Mouse (Mus musculus): ENCODE data around the gene Ppt2. TPM values are rescaled to one million over a fixed set of nuclear protein-coding genes. Genes with fewer than 3 reads are reported as not detected.
A peak's percentile ranks its signal among the peaks of the same experiment; 100 is the strongest.

Ppt2 gene
- total RNA-seq, 2 experiments from 2014 or later, result 30.3 to 32.7 TPM

DNA sequence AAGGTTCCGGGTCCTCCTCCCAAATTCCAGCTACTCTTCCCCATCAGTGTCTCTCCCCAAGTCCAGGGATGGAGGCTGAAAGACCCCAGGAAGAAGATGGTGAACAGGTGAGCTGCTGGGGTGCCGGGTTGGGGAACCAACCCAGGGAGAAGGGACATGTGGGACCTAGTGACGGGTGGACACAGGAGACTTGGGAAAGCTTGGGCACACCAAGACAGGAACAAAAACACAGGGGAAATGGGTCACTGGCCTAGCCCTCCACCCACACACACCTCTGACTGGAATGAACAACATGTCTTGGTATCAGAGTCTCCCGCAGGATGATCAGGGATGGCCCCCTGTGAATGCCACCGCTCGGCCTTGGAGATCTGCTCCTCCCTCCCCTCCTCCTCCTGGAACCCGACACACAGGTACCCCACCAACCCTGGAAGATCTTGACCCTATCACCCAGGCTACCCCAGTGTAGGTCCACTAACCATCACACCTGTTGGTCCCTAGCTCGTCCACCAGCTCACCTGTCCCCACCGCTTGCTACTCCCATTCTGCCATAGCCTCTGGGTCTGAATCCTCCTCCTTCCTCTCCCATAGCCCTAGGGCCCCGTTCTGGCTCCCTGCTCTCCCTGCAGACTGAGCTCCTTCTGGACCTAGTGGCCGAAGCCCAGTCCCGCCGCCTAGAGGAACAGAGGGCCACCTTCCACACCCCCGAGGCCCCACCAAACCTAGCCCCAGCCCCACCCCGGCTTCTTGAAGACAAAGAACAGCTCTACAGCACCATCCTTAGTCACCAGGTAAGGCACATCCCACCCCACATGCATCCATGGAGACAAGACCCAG, 37.9 kb downstream of the Ppt2 start:
- no peak for DNase-seq

GRCm38 (mm10) chr17:34589681-34590101, 38.6 kb downstream of the Ppt2 start, which contains the start of gene Gpsm3:
TSS of gene Gpsm3 (plus strand) at chr17:34589806.
- intact Hi-C loops (cut with DNase I), result no loop called here
- no peak for DNase-seq

More for the DNA sequence above, 37.9 kb downstream of the Ppt2 start:
- intact Hi-C loops (cut with DNase I), result no loop called here

DNA sequence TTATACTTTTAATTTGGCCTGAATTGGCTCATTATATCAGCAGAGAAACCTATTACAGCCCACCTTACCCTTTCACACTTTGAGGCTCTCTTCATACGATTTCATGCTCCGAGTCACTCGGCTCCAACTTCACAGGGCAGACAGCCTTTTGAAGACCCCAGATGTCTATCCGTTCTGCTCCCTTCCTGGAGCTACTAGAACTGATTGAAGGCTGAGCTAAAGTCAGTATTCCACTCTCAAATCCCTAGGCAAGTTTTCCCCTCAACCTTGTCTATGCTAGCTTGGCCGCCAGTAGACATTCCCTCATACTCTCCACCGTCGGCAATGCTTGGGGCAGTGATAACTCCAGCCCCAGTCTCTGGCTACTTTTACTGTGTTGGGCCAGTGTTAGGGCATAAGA, 39.1 kb downstream of the Ppt2 start:
- intact Hi-C loops (cut with DNase I), result no loop called here
- DNase-seq, result no peak

DNA sequence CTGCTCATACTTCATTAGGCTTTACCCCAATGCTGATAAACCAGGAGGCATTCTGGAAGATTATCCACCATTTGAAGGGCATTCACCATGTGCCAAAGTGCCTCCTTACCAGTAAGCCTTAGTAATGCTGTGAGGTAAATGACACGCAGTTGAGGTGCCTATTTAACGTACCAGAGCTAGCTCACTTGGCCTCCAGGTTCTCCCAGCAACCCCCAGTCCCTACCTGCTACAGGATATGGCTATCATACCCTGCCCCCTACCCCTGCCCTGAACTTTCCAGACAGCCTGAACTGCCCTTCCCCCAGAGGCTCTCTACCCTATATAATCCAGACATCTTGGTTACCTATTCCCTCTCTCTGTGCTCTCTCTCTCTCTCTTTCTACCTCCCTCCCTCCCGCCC, 39.5 kb downstream of the Ppt2 start:
- DNase-seq, result no peak
- intact Hi-C loops (cut with DNase I), result no loop called here

- intact Hi-C loops (cut with DNase I), result no loop called here
- no peak for DNase-seq
Observed at GRCm38 (mm10) chr17:34587814-34588213, 40.5 kb downstream of the Ppt2 start.

DNA sequence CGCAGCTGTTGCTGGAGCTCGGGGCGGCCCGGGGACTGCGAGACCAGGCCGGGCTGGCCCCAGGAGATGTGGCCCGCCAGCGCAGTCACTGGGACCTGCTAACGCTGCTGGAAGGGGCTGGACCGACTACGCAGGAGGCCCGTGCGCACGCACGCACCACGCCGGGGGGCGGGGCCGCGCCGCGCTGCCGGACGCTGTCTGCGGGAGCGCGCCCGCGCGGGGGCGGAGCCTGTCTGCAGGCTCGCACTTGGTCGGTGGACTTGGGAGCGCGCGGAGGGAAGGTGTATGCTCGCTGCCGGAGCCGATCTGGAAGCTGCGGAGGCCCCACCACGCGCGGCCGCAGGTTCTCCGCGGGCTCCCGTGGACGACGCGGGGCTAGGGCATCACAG, 40.9 kb downstream of the Ppt2 start:
- DNase-seq, result peak; percentile 97
- intact Hi-C loops (cut with DNase I), result no loop called here

DNA sequence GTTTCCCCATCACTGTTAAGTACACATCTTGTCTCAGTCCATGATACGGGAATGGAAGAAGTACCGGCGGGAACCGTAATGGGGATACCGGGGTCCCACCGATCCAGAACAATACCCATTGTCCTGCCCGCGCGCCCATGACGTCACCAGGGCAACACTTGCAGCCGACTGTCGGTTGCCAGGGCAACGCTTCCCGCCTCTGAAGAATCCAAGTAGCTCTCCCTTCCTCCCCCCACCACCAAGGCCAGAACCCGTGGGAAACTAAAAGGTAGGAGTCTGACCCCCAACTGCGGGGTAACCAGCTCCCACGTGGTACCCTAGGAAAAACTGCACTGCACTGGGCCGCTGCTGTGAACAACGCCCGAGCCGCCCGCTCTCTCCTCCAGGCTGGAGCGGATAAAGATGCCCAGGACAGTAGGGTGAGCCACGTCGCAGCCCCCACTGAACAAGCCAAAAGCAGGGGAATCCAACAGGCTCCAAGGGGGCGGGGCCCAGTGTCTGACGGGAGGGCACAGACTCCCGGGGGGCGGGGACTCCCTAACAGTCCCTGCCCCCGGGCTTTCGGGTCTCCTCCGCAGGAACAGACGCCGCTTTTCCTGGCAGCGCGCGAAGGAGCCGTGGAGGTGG, 41.4 kb downstream of the Ppt2 start:
- peak; percentile 97 for DNase-seq
- intact Hi-C loops (cut with DNase I), result no loop called here

GRCm38 (mm10) chr17:34585877-34586771, 42.2 kb downstream of the Ppt2 start:
- peak; percentile 40 for DNase-seq
- intact Hi-C loops (cut with DNase I), result no loop called here

DNA sequence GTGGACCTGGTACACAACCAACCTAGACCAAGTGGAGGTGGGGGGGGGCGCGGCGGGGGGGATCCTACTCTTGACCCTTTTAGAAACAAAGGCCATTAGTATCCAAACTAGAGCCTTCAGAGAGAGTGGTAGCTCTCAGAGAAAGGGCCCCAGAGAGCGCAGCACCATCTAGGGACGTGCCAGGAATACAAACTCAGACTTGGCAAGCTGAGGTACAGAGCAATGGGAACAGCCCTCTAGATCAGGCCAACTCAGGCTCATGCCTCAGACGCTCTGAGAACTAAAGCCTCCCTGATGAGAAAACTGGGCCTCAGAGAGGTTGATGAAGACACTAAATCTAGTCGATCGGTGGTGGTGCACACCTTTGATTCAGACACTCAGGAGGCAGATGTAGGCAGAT, 43.2 kb downstream of the Ppt2 start:
- no peak for DNase-seq
- intact Hi-C loops (cut with DNase I), result no loop called here

DNA sequence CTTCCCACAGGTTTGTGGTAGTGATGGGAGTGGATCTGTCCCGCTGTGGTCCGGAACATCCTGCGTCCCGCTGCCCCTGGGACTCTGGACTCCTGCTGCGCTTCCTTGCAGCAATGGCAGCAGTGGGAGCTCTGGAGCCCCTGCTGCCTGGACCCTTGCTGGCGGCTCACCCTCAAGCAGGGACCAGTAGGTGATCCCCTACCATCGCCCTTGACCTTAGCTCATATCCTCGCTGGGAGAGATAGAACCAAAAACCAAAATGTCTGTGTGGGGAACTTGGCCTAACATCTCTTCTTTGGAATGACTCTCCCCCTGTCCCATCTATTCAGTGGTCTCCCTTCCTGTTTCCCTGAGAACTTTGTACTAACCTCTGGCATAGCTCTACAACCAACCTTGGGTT, 44.5 kb downstream of the Ppt2 start:
- intact Hi-C loops (cut with DNase I), result no loop called here
- DNase-seq, result no peak

DNA sequence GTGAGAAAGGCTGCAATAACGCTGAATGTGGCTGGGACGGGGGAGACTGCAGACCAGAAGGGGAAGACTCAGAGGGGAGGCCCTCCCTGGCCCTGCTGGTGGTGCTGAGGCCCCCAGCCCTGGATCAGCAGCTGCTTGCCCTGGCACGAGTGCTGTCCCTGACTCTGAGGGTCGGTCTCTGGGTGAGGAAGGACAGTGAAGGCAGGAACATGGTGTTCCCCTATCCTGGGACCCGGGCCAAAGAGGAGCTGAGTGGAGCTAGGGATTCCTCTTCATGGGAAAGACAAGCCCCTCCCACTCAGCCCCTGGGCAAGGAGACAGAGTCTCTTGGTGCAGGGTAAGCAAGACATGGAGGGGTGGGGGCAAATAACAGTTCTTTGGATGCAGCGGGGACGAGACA, 44.9 kb downstream of the Ppt2 start:
- intact Hi-C loops (cut with DNase I), result no loop called here
- peak; percentile 41 for DNase-seq

- intact Hi-C loops (cut with DNase I), result no loop called here
- DNase-seq, result no peak
Observed at GRCm38 (mm10) chr17:34582528-34582927, 45.8 kb downstream of the Ppt2 start.

GRCm38 (mm10) chr17:34578070-34578469, 50.2 kb downstream of the Ppt2 start:
- intact Hi-C loops (cut with DNase I), result no loop called here

DNA sequence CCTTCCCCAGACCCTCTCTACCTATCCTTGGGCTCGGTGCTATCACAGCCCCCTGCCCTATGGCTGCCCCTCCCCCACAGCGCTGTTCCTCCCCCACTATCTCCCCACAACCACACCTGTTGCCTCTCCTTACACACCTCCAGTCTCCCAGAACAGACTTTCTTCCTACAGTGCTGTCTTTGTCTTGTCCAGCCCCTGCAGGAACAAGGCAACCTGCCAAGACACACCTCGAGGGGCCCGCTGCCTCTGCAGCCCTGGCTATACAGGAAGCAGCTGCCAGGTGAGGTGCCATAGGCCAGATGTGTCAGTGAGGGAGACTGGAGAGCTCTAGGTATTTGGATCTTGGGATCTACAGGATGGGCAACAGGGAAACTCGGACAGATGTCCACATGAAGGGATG, 51.7 kb downstream of the Ppt2 start:
- intact Hi-C loops (cut with DNase I), result no loop called here
- DNase-seq, result no peak

More at GRCm38 (mm10) chr17:34578070-34578469, 50.2 kb downstream of the Ppt2 start:
- no peak for DNase-seq

DNA sequence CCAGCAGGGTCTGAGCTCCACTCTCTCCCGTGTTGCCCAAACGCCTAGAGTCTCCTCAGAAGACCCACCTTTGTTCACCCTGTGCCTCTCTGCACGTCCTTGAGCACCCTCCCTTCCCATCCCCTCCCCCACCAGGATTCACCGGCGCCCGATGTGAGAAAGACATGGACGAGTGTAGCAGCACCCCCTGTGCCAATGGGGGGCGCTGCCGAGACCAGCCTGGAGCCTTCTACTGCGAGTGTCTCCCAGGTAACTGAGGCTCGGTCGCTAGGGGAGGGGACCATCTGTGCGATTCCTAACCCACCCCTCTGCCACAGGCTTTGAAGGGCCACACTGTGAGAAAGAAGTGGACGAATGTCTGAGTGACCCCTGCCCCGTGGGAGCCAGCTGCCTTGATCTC, 55.9 kb downstream of the Ppt2 start:
- intact Hi-C loops (cut with DNase I), result no loop called here
- DNase-seq, result no peak

GRCm38 (mm10) chr17:34571875-34572274, 56.4 kb downstream of the Ppt2 start:
- intact Hi-C loops (cut with DNase I), result no loop called here
- DNase-seq, result no peak

GRCm38 (mm10) chr17:34569919-34570318, 58.4 kb downstream of the Ppt2 start:
- intact Hi-C loops (cut with DNase I), result no loop called here
- no peak for DNase-seq

DNA sequence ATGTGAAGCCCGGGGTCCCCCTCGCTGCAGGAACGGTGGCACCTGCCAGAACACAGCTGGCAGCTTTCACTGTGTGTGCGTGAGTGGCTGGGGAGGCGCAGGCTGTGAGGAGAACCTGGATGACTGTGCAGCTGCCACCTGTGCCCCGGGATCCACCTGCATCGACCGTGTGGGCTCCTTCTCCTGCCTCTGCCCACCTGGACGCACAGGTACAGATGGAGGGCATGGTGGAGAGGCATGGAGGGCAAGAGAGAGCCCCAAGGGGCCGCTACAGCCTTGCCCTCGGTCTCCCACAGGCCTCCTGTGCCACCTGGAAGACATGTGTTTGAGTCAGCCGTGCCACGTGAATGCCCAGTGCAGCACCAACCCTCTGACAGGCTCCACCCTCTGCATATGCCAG, 59.9 kb downstream of the Ppt2 start:
- DNase-seq, result no peak
- intact Hi-C loops (cut with DNase I), result no loop called here

- DNase-seq, result no peak
- intact Hi-C loops (cut with DNase I), result no loop called here
Observed at GRCm38 (mm10) chr17:34567311-34567710, 61.0 kb downstream of the Ppt2 start.

Measured in left cerebral cortex, postnatal 4 days (tissue).